Mouse (Mus musculus): Measurements from ENCODE around the gene Klf3.

DNA sequence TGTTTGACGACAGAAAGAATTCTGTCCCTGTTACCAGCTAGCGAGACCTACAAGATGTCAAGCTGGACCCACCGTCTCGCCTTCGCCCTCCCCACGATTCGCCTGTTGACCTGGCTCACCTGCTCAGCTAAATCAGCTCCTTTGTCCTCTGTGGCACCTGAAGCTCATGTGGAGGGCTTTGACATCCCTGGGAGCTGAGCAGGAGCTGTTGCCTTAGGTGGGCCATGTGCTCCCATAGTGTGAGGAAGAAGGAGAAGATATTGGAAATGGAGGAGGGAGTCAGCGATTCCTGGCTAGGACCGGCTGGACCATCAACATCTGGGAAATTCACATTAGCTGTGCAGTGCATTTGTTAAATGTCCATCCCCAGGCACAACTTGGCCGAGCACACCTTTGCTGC, 26.4 kb downstream of the Klf3 start:
- TF ChIP-seq CTCF (IDR thresholded peaks at IDR 0.05; ENCODE audit: low read depth), result no peak
- TF ChIP-seq EP300 (IDR thresholded peaks at IDR 0.05; ENCODE audit: low read depth), result no peak

Measured in liver, embryonic 14.5 days (tissue).